Mouse (Mus musculus) C2C12 (cell line): Measurements from ENCODE around the gene Runx1. TPM values are rescaled to one million over a fixed set of nuclear protein-coding genes. Genes with fewer than 3 reads are reported as not detected.

Experiments used
- H3K27me3 ChIP-seq: one replicate; pipeline ENCODE4 v1.6.1; 2011; ENCODE audit not compliant: control insufficient read depth, insufficient read depth, insufficient read length
- H3K36me3 ChIP-seq: one replicate; pipeline ENCODE4 v1.6.1; 2011; ENCODE audit not compliant: control insufficient read depth, insufficient read depth
- H3K4me3 ChIP-seq: one replicate; pipeline ENCODE4 v1.5.1; 2011; ENCODE audit warnings: mild to moderate bottlenecking, control low read depth; ENCODE audit not compliant: poor library complexity, insufficient read depth, severe bottlenecking
- H3K79me2 ChIP-seq: one replicate; pipeline ENCODE4 v1.6.1; 2011; ENCODE audit not compliant: control insufficient read depth, insufficient read depth
- H3K79me3 ChIP-seq: one replicate; pipeline ENCODE4 v1.6.1; 2011; ENCODE audit warnings: low read depth, control low read depth
- H3ac ChIP-seq: one replicate; pipeline ENCODE3; 2011; ENCODE audit warnings: low read depth; ENCODE audit not compliant: control insufficient read depth, insufficient read length
- CEBPB ChIP-seq: IDR thresholded peaks from one replicate; pipeline ENCODE4 v1.6.1; 2011; ENCODE audit warnings: low read depth, mild to moderate bottlenecking, control low read depth, moderate library complexity
- CTCF ChIP-seq: IDR thresholded peaks from one replicate; pipeline ENCODE4 v1.5.1; 2011; ENCODE audit not compliant: control insufficient read depth, insufficient read depth, insufficient read length
- FOSL1 ChIP-seq: IDR thresholded peaks from one replicate; pipeline ENCODE4 v1.8.0; 2011; ENCODE audit warnings: mild to moderate bottlenecking, low read length; ENCODE audit not compliant: poor library complexity, insufficient read depth, severe bottlenecking
- MAX ChIP-seq: IDR thresholded peaks from one replicate; pipeline ENCODE4 v1.6.1; 2011; ENCODE audit warnings: mild to moderate bottlenecking, control low read depth
- MYOD1 ChIP-seq: IDR thresholded peaks from one replicate; pipeline ENCODE4 v1.6.1; 2011; ENCODE audit warnings: low read depth; ENCODE audit not compliant: control insufficient read depth, insufficient read length
- MYOG ChIP-seq: IDR thresholded peaks from one replicate; pipeline ENCODE4 v1.6.1; 2011; ENCODE audit not compliant: control insufficient read depth, insufficient read length; ENCODE audit errors: extremely low read depth
- USF1 ChIP-seq: IDR thresholded peaks from one replicate; pipeline ENCODE4 v1.6.1; 2011; ENCODE audit warnings: low read depth, mild to moderate bottlenecking, control low read depth, moderate library complexity
- polyA plus RNA-seq: library from polyadenylated mRNA; unstranded; fragments of >200 nt; fragmentation: generic; extraction: Trizol; gene quantifications from one replicate; pipeline ENCODE4 v1.2.1, GENCODE M21; 2012; ENCODE audit warnings: missing spikeins

Runx1 gene
- polyA plus RNA-seq, 1 experiment: 28.8 TPM

DNA sequence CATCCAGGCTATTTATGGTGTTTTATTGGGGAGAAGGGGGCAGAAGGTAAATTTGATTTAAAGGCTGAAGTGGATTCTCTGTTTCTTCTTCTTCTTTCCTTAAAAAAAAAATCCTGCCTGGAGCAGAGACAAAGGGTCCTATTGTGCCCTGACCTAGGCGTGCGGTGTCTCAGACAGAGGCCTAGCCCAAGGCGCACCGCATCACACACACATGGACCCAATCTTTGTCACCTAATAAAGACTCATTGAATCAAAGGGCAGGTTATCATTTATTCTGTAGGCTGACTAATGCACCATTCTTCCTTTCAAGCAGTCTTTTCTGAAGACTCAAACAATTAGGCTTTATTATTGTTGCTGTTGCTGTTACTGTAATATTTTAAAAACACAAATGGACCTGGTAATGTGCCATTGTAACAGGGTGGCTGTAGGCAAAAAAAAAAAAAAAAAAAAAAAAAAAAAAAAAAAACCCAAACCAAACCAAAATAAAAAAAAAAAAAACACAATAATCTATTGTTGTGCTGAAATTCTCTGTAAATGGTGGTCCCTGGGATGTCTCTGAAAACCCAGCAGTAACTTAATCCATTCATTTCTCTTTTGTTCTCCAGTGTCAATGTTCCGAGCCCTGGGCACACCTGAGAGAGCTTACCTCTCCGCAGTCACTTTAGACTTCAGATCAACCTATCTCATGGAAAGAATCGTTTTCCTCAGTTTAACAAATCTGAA lies 86.7 kb downstream of the Runx1 start:
- peaks cover 10% of the 10 kb centered on the region for H3K36me3 ChIP-seq
- no peak overlapping the region for H3ac ChIP-seq
- H3K27me3 ChIP-seq: no peaks in the 10 kb centered on the region
- no peak overlapping the region for H3K4me3 ChIP-seq
- H3K79me3 ChIP-seq: peaks cover 30% of the 10 kb centered on the region
- H3K79me2 ChIP-seq: peaks cover 71% of the 10 kb centered on the region
- no peak for TF ChIP-seq CTCF
- no peak for TF ChIP-seq CEBPB
- no peak for TF ChIP-seq MYOG
- no peak for TF ChIP-seq FOSL1

DNA sequence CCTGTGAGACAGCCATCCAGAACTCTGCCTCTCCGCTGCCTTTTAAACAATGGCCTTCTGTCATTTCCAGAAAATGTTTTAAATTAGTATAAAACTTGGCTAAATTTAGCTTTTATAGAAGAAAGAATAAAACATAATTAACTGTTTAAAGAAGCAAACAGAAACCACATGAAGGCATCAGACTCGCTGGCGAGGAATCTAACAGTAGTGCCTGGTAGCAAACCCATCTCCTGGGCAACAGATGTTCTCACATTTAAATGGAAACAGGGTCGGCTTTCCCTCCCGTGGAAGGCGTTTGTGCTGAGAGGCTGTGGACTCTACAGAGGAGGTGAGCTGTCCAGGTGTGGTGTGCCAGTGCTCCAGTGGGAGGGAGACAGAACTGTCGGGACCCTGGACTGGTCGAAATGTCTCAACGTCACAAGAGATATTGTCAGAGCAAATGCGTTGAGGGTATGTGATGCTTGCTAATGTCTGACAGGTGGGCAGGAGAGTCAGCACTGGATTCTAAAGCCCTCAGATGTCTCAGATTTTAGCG lies 87.4 kb downstream of the Runx1 start:
- H3K36me3 ChIP-seq: peaks cover 10% of the 10 kb centered on the region
- no peak overlapping the region for H3K4me3 ChIP-seq
- H3K79me2 ChIP-seq: peaks cover 71% of the 10 kb centered on the region
- H3K79me3 ChIP-seq: peaks cover 26% of the 10 kb centered on the region
- H3ac ChIP-seq: no peak overlapping the region
- TF ChIP-seq USF1: no peak
- no peak for TF ChIP-seq FOSL1
- no peak for TF ChIP-seq CTCF
- TF ChIP-seq MYOD1: no peak
- no peaks in the 10 kb centered on the region for H3K27me3 ChIP-seq

- TF ChIP-seq MYOG: no peak
- TF ChIP-seq MYOD1: no peak
- no peak for TF ChIP-seq FOSL1
- TF ChIP-seq CTCF: no peak
- TF ChIP-seq USF1: no peak
- TF ChIP-seq CEBPB: no peak
- no peak for TF ChIP-seq MAX
- H3ac ChIP-seq: no peak overlapping the region
- H3K4me3 ChIP-seq: no peak overlapping the region
- H3K79me3 ChIP-seq: peaks cover 19% of the 10 kb centered on the region
- H3K27me3 ChIP-seq: no peaks in the 10 kb centered on the region
- peaks cover 1% of the 10 kb centered on the region for H3K36me3 ChIP-seq
- peaks cover 77% of the 10 kb centered on the region for H3K79me2 ChIP-seq
Measured at GRCm38 (mm10) chr16:92726870-92727269, 99.1 kb downstream of the Runx1 start.

DNA sequence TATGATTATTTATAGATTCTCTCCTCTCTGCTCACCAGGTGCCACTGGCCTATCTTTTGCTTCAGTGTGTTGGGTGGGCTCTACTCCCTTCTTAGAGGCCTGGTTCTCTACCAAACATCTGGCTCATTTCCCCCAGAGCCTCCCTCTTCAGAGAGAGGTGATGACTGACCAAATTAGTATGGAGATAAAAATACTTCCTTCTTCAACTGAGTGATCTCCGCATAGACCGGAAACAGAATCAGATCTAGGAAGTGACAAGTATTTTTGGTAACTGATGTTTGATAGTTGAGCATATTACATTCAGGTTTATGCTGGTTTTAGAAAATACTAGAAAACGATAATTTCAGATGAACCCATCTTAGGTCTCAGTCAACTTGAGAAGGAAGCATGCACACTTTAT lies 101.4 kb downstream of the Runx1 start:
- H3K36me3 ChIP-seq: no peaks in the 10 kb centered on the region
- no peaks in the 10 kb centered on the region for H3K27me3 ChIP-seq
- no peak overlapping the region for H3ac ChIP-seq
- H3K79me2 ChIP-seq: peaks cover 60% of the 10 kb centered on the region
- H3K4me3 ChIP-seq: no peak overlapping the region
- TF ChIP-seq USF1 (no peak), CEBPB (no peak), MAX (no peak), FOSL1 (no peak), CTCF (no peak), MYOD1 (no peak), MYOG (no peak)
- H3K79me3 ChIP-seq: peaks cover 19% of the 10 kb centered on the region

DNA sequence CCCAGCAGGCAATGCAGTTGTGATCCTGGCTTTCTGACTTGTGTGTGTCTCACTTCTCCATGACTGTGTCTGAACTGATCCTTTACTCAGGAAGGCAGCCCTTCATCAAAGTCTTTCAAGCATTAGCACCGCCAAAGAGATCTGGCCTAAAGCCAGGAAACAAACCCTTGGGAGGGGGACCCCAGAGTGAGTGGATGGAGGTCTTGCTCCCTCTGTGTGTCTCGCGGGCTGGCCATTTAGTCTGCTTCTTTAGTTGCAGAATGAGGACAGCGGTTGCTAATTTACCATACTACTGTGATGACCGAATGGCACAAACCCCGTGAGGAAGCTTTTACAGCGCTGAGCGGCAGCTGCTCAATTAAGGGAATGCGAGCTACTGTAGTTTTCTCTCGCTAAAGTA lies 105.3 kb downstream of the Runx1 start:
- Histone ChIP-seq H3ac (no peak overlapping the region), H3K79me2 (peaks cover 31% of the 10 kb centered on the region), H3K4me3 (no peak overlapping the region), H3K36me3 (no peaks in the 10 kb centered on the region), H3K27me3 (no peaks in the 10 kb centered on the region), H3K79me3 (peaks cover 9% of the 10 kb centered on the region)
- TF ChIP-seq CTCF: no peak
- no peak for TF ChIP-seq USF1
- TF ChIP-seq MYOD1: no peak
- no peak for TF ChIP-seq MYOG
- TF ChIP-seq CEBPB: no peak
- no peak for TF ChIP-seq FOSL1
- TF ChIP-seq MAX: no peak

DNA sequence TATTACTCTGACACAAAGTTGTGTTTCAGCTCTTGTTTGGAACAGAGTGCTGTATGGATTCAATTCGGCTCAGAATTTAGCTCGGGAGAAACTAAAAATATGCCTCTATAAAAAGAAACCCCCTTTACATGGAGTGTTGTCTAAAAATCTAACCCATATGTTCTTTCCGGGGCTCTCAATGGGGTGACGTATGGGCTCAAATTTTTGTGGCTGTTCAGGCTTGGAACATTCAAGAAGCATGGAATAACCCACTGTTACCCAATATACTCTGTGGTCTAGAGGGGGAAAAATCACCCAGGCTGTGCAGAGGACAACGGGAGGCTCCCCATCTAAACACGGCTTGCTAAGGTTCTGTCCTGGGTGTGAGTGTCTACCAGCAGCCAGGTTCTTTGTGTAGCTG lies 106.2 kb downstream of the Runx1 start:
- H3K27me3 ChIP-seq: no peaks in the 10 kb centered on the region
- H3K79me2 ChIP-seq: peaks cover 27% of the 10 kb centered on the region
- no peak for TF ChIP-seq MAX
- TF ChIP-seq FOSL1: no peak
- no peak for TF ChIP-seq CEBPB
- no peak for TF ChIP-seq CTCF
- TF ChIP-seq USF1: no peak
- TF ChIP-seq MYOD1: no peak
- no peak for TF ChIP-seq MYOG

More for the DNA sequence above, 106.2 kb downstream of the Runx1 start:
- H3K4me3 ChIP-seq: no peak overlapping the region
- H3K36me3 ChIP-seq: no peaks in the 10 kb centered on the region
- H3K79me3 ChIP-seq: peaks cover 6% of the 10 kb centered on the region
- no peak overlapping the region for H3ac ChIP-seq
